Mouse (Mus musculus) small intestine, adult 10 weeks (tissue): ENCODE data around the gene Rps8. TPM values are rescaled to one million over a fixed set of nuclear protein-coding genes. Genes with fewer than 3 reads are reported as not detected.

Source experiments
- polyA plus RNA-seq: library from polyadenylated mRNA; stranded (reverse); fragments of 350-450 nt; fragmentation: Illumina TruSeq; extraction: RNeasy Lipid Tissue Mini Kit (QIAGEN cat#74804); gene quantifications from one replicate; pipeline ENCODE4 v1.2.3, GENCODE M21; 2014; ENCODE audit warnings: low replicate concordance

Rps8 gene
- 29.6 TPM for polyA plus RNA-seq

DNA sequence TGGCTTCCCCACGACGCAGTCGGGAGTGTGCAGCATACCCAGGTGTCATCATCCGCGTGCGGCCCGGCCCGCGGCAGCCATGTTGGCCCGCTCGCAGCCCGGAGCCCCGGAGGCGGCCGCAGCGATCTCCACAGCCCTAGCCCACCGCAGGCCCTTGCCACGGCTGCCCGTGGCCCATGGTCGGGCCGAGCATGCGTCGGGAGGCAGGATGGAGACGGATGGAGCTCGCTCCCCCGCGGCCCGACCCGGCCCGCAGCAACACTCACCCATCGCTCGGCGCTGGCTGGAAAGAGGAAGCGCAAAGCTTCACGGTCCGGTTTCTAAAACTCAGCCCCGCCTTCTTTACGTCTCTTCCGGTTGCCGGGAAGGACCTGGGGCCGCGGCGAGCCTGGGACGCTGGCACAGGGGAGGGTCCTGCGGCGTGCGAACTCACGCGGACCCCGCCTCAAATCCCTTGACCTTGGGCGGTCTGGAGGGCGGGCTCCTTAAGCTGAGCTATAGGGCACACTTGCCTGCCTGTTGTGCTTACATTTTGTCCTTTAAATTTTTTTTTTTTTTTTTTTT, at the start of gene Rps8:
Gene Rps8, minus strand, starts transcription at position 452 of the 564 bp plus-strand sequence.

GRCm38 (mm10) chr4:117181863-117182758, 26.1 kb upstream of the Rps8 start, which contains the start of gene Kif2c:
Gene Kif2c (minus strand): TSS chr4:117182639.

DNA sequence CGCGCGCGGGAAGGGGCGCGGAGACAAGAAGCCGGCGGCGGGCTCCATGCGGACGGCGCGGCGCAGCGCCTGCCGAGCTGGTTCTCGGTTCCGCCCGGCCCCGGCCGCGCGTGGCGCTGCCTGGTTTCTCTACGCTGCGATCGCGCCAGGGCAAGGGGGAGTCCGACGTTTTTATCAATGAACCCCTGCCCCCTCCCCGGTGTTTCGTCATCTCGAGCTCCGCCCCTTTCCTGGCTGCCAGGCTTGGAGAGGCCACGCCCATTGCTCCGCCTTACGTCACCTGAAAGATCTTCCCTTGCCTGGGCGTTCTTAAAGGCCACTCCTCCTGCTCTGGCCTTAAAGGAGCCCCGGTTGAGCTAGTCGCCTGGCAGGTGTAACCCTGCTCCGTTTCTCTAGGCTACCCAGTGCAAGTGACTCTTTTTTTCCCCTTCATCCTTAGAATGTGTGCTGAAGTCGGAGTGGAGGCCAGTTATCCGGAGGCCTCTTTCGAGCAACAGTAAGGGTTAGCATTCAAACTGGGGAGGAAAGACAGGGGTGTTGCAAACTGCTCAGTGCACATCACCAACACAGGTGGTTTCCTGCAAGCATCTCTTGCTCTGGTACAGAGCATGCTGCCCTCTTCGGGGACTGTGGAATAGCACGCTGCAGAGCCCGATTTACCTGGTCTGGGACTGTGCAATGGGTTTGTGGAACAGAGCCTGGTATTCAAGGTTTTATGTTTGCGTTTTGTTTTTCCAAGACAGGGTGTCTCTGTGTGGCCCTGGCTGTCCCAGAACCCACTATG, 22.0 kb downstream of the Rps8 start, which contains the start of gene Plk3:
Gene Plk3, minus strand, starts transcription at position 147 of the 784 bp plus-strand sequence.

GRCm38 (mm10) chr4:117126675-117127290, 29.3 kb downstream of the Rps8 start, which contains the start of gene Tctex1d4:
Gene Tctex1d4 (plus strand): TSS chr4:117126794.

DNA sequence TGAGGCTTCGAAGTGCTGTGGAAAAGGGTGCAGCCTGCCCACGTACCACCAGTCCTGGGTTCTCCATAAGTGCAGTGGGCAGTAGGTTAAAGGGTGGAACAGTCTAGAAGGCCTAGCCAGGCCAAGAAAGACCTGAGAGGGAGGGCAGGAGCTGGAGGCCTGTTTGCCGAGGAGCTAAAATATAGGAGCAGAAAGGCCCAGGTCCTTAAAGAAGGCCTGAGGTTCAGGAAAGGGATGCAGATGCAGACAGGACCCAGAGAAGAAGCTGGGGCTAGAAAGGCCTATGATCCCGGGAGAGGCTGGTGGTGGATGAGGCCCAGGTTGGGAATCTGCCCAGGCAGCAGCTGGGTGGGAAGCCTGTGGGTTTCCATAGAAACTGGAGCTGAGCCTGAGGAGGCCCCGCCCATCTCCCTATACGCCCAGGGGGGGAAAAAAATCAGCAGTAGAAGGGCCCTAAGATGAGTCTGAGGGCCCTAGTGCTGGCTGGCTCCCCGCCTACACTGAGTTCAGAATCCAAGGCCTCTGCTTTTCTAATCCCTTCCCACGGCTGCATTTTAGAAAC, 30.6 kb downstream of the Rps8 start, which contains the start of gene Btbd19:
Gene Btbd19, minus strand, starts transcription at position 378 of the 562 bp plus-strand sequence.

Other genes with a start within 250 kb of the Rps8 start
- gene Urod, start 161.8 kb downstream of the Rps8 start, polyA plus RNA-seq = 6.5 TPM
- gene Hectd3, start 160.9 kb downstream of the Rps8 start, polyA plus RNA-seq = 14.4 TPM
- 6.3 TPM for gene Eif2b3, start 136.8 kb downstream of the Rps8 start, polyA plus RNA-seq
- gene Ptch2, start 60.2 kb downstream of the Rps8 start, polyA plus RNA-seq = not detected
- 1.0 TPM for gene Btbd19, start 30.5 kb downstream of the Rps8 start, polyA plus RNA-seq
- gene Tctex1d4, start 29.4 kb downstream of the Rps8 start, polyA plus RNA-seq = not detected
- gene Plk3, start 22.3 kb downstream of the Rps8 start, polyA plus RNA-seq = 0.26 TPM
- gene Kif2c, start 26.4 kb upstream of the Rps8 start, polyA plus RNA-seq = 2.5 TPM
- gene Tmem53, start 95.7 kb upstream of the Rps8 start, polyA plus RNA-seq = 0.45 TPM
- gene Armh1, start 95.9 kb upstream of the Rps8 start, polyA plus RNA-seq = not detected